Mouse (Mus musculus) macrophage (primary cell): ENCODE measurements around the gene Zfp286. TPM values are rescaled to one million over a fixed set of nuclear protein-coding genes. Genes with fewer than 3 reads are reported as not detected.
"Not testable (repeated sequence)": the region's sequence is repeated elsewhere in the genome, so short reads cannot be mapped to it uniquely, and the experiment has no call there.

ENCODE experiments used
- H3K27ac ChIP-seq: fragments of 350-480 bp; formaldehyde crosslinking; 2 replicates; pipeline ENCODE4 v1.9.0; 2021
- H3K36me3 ChIP-seq: fragments of 350-480 bp; formaldehyde crosslinking; 2 replicates; pipeline ENCODE4 v1.9.0; 2021; ENCODE audit errors: inconsistent target
- H3K4me3 ChIP-seq: fragments of 350-480 bp; formaldehyde crosslinking; 2 replicates; pipeline ENCODE4 v1.9.0; 2021; ENCODE audit errors: inconsistent target
- H3K79me2 ChIP-seq: fragments of 350-480 bp; formaldehyde crosslinking; 2 replicates; pipeline ENCODE4 v1.9.0; 2021; ENCODE audit errors: inconsistent target
- WGBS: methylation state at CpG from one replicate; pipeline ENCODE4 v1.1.7; 2026; ENCODE audit warnings: inconsistent platforms; ENCODE audit not compliant: missing documents; 5-methylcytosine and 5-hydroxymethylcytosine counted together
- polyA plus RNA-seq: library from polyadenylated mRNA; stranded (reverse); fragments of 250-400 nt; gene quantifications from 3 replicates; pipeline ENCODE4 v1.2.4, GENCODE M21; 2018; ENCODE audit warnings: inconsistent platforms

Gene Zfp286
- polyA plus RNA-seq, 1 experiment from 2014 or later, result 0.42 TPM

- WGBS, result 98% methylated on average over 8 of the region's 8 CpGs
- Histone ChIP-seq H3K27ac (no peak within 1 kb of the TSS), H3K36me3 (no peaks in the 10 kb centered on the region), H3K79me2 (no peaks in the 10 kb centered on the region), H3K4me3 (no peak within 1 kb of the TSS)
Measured at GRCm38 (mm10) chr11:62752780-62753179, 36.5 kb downstream of the Zfp286 start, which contains the start of gene Gm10428. Gene Gm10428, plus strand, starts transcription at chr11:62753100.

GRCm38 (mm10) chr11:62752191-62752590 is 37.1 kb downstream of the Zfp286 start:
- Histone ChIP-seq H3K79me2 (no peaks in the 10 kb centered on the region), H3K36me3 (no peaks in the 10 kb centered on the region), H3K27ac (no peak overlapping the region), H3K4me3 (no peak overlapping the region)
- 68% methylated on average over 11 of the region's 11 CpGs for WGBS

GRCm38 (mm10) chr11:62749445-62749844 is 39.8 kb downstream of the Zfp286 start:
- H3K27ac ChIP-seq, H3K36me3 ChIP-seq, H3K79me2 ChIP-seq, H3K4me3 ChIP-seq: not testable (repeated sequence)
- 3% methylated on average over 13 of the region's 13 CpGs for WGBS

GRCm38 (mm10) chr11:62748062-62748461 is 41.2 kb downstream of the Zfp286 start:
- H3K79me2 ChIP-seq, result no peaks in the 10 kb centered on the region
- 94% methylated on average over 3 of the region's 4 CpGs for WGBS
- no peak overlapping the region for H3K4me3 ChIP-seq
- H3K36me3 ChIP-seq, result no peaks in the 10 kb centered on the region
- no peak overlapping the region for H3K27ac ChIP-seq

- H3K36me3 ChIP-seq, result no peaks in the 10 kb centered on the region
- H3K79me2 ChIP-seq, result no peaks in the 10 kb centered on the region
- 94% methylated on average over 9 of the region's 9 CpGs for WGBS
- no peak overlapping the region for H3K27ac ChIP-seq
- H3K4me3 ChIP-seq, result no peak overlapping the region
Measured at GRCm38 (mm10) chr11:62747227-62747626, 42.0 kb downstream of the Zfp286 start.

- no peaks in the 10 kb centered on the region for H3K36me3 ChIP-seq
- 15% methylated on average over 25 of the region's 27 CpGs for WGBS
- H3K27ac ChIP-seq, result no peak overlapping the region
- H3K4me3 ChIP-seq, result no peak overlapping the region; the same call in 1 of the 2 replicates
- H3K79me2 ChIP-seq, result no peaks in the 10 kb centered on the region
Measured at GRCm38 (mm10) chr11:62746001-62746533, 43.2 kb downstream of the Zfp286 start.

GRCm38 (mm10) chr11:62744103-62744502 is 45.2 kb downstream of the Zfp286 start:
- H3K4me3 ChIP-seq, result no peak overlapping the region
- WGBS, result 50% methylated on average over 5 of the region's 5 CpGs
- no peak overlapping the region for H3K27ac ChIP-seq
- H3K36me3 ChIP-seq, result no peaks in the 10 kb centered on the region
- no peaks in the 10 kb centered on the region for H3K79me2 ChIP-seq

GRCm38 (mm10) chr11:62742261-62742957 is 46.9 kb downstream of the Zfp286 start:
- H3K36me3 ChIP-seq, result no peaks in the 10 kb centered on the region
- no peak overlapping the region for H3K4me3 ChIP-seq
- H3K27ac ChIP-seq, result no peak overlapping the region
- WGBS, result 84% methylated on average over 10 of the region's 10 CpGs
- H3K79me2 ChIP-seq, result no peaks in the 10 kb centered on the region

- Histone ChIP-seq H3K36me3 (no peaks in the 10 kb centered on the region), H3K79me2 (no peaks in the 10 kb centered on the region), H3K27ac (no peak overlapping the region), H3K4me3 (no peak overlapping the region)
- WGBS, result 75% methylated on average over 2 of the region's 2 CpGs
Measured at GRCm38 (mm10) chr11:62741186-62741585, 48.1 kb downstream of the Zfp286 start.

- H3K4me3 ChIP-seq, result no peak overlapping the region
- no peak overlapping the region for H3K27ac ChIP-seq
- no peaks in the 10 kb centered on the region for H3K79me2 ChIP-seq
- no peaks in the 10 kb centered on the region for H3K36me3 ChIP-seq
- WGBS, result 40% methylated on average over 3 of the region's 3 CpGs
Measured at GRCm38 (mm10) chr11:62732665-62733064, 56.6 kb downstream of the Zfp286 start.

GRCm38 (mm10) chr11:62732022-62732387 is 57.3 kb downstream of the Zfp286 start:
- peak overlapping the region; percentile 39; the same call in 1 of the 2 replicates for H3K4me3 ChIP-seq
- no peaks in the 10 kb centered on the region for H3K79me2 ChIP-seq
- 0 out of 2 replicates have a peak, but pooled peaks cover 4% of the 10 kb centered on the region for H3K36me3 ChIP-seq
- no peak overlapping the region for H3K27ac ChIP-seq
- 31% methylated on average over 5 of the region's 5 CpGs for WGBS

GRCm38 (mm10) chr11:62731311-62732021 is 57.8 kb downstream of the Zfp286 start, which contains the start of gene Zfp287:
Gene Zfp287, minus strand, starts transcription at chr11:62731905.
- H3K27ac ChIP-seq, result no peak within 1 kb of the TSS
- H3K4me3 ChIP-seq, result peak within 1 kb of the TSS; percentile 39
- WGBS, result 3% methylated on average over 48 of the region's 48 CpGs
- no peaks in the 10 kb centered on the region for H3K79me2 ChIP-seq
- H3K36me3 ChIP-seq, result 0 out of 2 replicates have a peak, but pooled peaks cover 4% of the 10 kb centered on the region

- Histone ChIP-seq H3K27ac (no peak overlapping the region), H3K79me2 (no peaks in the 10 kb centered on the region), H3K4me3 (no peak overlapping the region), H3K36me3 (peaks cover 11% of the 10 kb centered on the region; the same call in 1 of the 2 replicates)
- WGBS, result 81% methylated on average over 7 of the region's 8 CpGs
Measured at GRCm38 (mm10) chr11:62728276-62728675, 61.0 kb downstream of the Zfp286 start.

GRCm38 (mm10) chr11:62710657-62711056 is 78.6 kb downstream of the Zfp286 start:
- 97% methylated on average over 5 of the region's 5 CpGs for WGBS
- no peaks in the 10 kb centered on the region for H3K79me2 ChIP-seq
- H3K36me3 ChIP-seq, result 0 out of 2 replicates have a peak, but pooled peaks cover 7% of the 10 kb centered on the region
- no peak overlapping the region for H3K4me3 ChIP-seq
- no peak overlapping the region for H3K27ac ChIP-seq

- Histone ChIP-seq H3K36me3 (no peaks in the 10 kb centered on the region), H3K4me3 (no peak overlapping the region), H3K27ac (no peak overlapping the region), H3K79me2 (no peaks in the 10 kb centered on the region)
- 89% methylated on average over 7 of the region's 7 CpGs for WGBS
Measured at GRCm38 (mm10) chr11:62708252-62708651, 81.0 kb downstream of the Zfp286 start.
